Mouse (Mus musculus) spleen, adult 2 months (tissue): ENCODE measurements around the gene Abcb8. TPM values are rescaled to one million over a fixed set of nuclear protein-coding genes. Genes with fewer than 3 reads are reported as not detected.

ENCODE experiments used
- DNase-seq, 2 experiments: peaks; one replicate each; pipeline versions ENCODE4 v3.0.0 to v3.0.0-alpha.2; 2012 to 2021; ENCODE audit warnings: low spot score in 2 of 2, low read depth in 1 of 2
- H3K27ac ChIP-seq: fragments of 200-500 bp; 2 replicates; pipeline ENCODE4 v1.5.1; 2012; ENCODE audit warnings: low read length, inconsistent platforms; ENCODE audit not compliant: insufficient read depth
- H3K27me3 ChIP-seq: fragments of 200-500 bp; 2 replicates; pipeline ENCODE4 v1.6.1; 2012; ENCODE audit warnings: mild to moderate bottlenecking, moderate library complexity, low read length, inconsistent platforms; ENCODE audit not compliant: control insufficient read depth, insufficient read depth
- H3K36me3 ChIP-seq: fragments of 200-500 bp; 2 replicates; pipeline ENCODE4 v1.6.1; 2012; ENCODE audit warnings: mild to moderate bottlenecking, low read length, inconsistent platforms; ENCODE audit not compliant: control insufficient read depth, insufficient read depth
- H3K4me1 ChIP-seq: fragments of 200-500 bp; 2 replicates; pipeline ENCODE4 v1.6.1; 2011; ENCODE audit warnings: inconsistent platforms; ENCODE audit not compliant: control insufficient read depth, insufficient read depth, insufficient read length
- H3K4me3 ChIP-seq: fragments of 200-500 bp; 2 replicates; pipeline ENCODE4 v1.5.1; 2011; ENCODE audit warnings: mild to moderate bottlenecking, inconsistent platforms; ENCODE audit not compliant: insufficient read depth, insufficient read length; ENCODE audit errors: extremely low read depth
- CTCF ChIP-seq: fragments of 200-500 bp; IDR thresholded peaks from 2 replicates; pipeline ENCODE4 v1.5.1; 2011; ENCODE audit warnings: mild to moderate bottlenecking, inconsistent platforms; ENCODE audit not compliant: insufficient read depth, insufficient read length, insufficient replicate concordance; ENCODE audit errors: extremely low read depth
- POLR2A ChIP-seq: fragments of 200-500 bp; IDR thresholded peaks from 2 replicates; pipeline ENCODE4 v1.6.1; 2011; ENCODE audit warnings: low read depth, low read length, inconsistent platforms
- WGBS: fragments of 180-500 bp; shearing (Covaris S2); methylation state at CpG from one replicate; pipeline ENCODE4 v1.1.7; 2018; 5-methylcytosine and 5-hydroxymethylcytosine counted together
- polyA plus RNA-seq: library from polyadenylated mRNA; depleted of rRNA; stranded (reverse); fragments of >200 nt; gene quantifications from 2 replicates; pipeline ENCODE4 v1.2.3, GENCODE M21; 2012

Abcb8 gene
- polyA plus RNA-seq, 1 experiment: 31.3 TPM

- 13% methylated on average over 5 of the region's 5 CpGs for WGBS
- DNase-seq: no peak
- Histone ChIP-seq H3K4me1 (no peaks in the 10 kb centered on the region), H3K36me3 (no peaks in the 10 kb centered on the region), H3K27ac (no peak overlapping the region), H3K27me3 (no peaks in the 10 kb centered on the region), H3K4me3 (no peak overlapping the region)
- TF ChIP-seq CTCF: no peak
- no peak for TF ChIP-seq POLR2A
Observed at GRCm38 (mm10) chr5:24365528-24365927, 27.9 kb upstream of the Abcb8 start.

DNA sequence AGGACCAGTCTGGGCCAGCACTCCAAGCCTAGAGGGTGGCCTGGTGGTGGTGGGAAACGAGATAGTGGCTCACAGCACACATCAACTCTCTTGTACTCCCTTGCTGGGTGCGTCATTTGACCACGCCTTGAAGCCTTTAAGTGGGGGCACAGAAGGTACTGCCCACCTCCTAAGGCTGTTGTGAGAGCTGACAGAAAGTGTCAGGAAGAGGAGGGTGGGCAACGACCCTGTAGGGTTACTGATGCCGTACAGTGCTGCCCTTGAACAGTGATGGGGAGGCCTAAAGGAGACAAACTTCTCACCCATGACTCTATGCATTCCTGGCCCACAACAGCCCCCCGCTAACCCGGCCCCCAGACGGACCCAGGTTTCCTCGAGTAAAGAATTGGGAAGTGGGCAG, 27.0 kb upstream of the Abcb8 start:
- no peaks in the 10 kb centered on the region for H3K27me3 ChIP-seq
- TF ChIP-seq POLR2A (no peak), CTCF (no peak)

GRCm38 (mm10) chr5:24369767-24370166, 23.7 kb upstream of the Abcb8 start:
- TF ChIP-seq POLR2A: no peak
- TF ChIP-seq CTCF: no peak
- H3K27me3 ChIP-seq: no peaks in the 10 kb centered on the region
- H3K4me1 ChIP-seq: no peaks in the 10 kb centered on the region
- WGBS: 92% methylated on average over 9 of the region's 9 CpGs
- DNase-seq: no peak
- no peak overlapping the region for H3K4me3 ChIP-seq
- no peak overlapping the region for H3K27ac ChIP-seq
- H3K36me3 ChIP-seq: no peaks in the 10 kb centered on the region

More for the DNA sequence above, 27.0 kb upstream of the Abcb8 start:
- H3K27ac ChIP-seq: no peak overlapping the region
- no peaks in the 10 kb centered on the region for H3K36me3 ChIP-seq
- H3K4me1 ChIP-seq: no peaks in the 10 kb centered on the region
- no peak overlapping the region for H3K4me3 ChIP-seq
- 72% methylated on average over 9 of the region's 9 CpGs for WGBS
- DNase-seq: no peak

- 92% methylated on average over 5 of the region's 5 CpGs for WGBS
- no peak for DNase-seq
- no peaks in the 10 kb centered on the region for H3K4me1 ChIP-seq
- no peak overlapping the region for H3K4me3 ChIP-seq
- H3K27me3 ChIP-seq: no peaks in the 10 kb centered on the region
- TF ChIP-seq POLR2A (no peak), CTCF (no peak)
- no peak overlapping the region for H3K27ac ChIP-seq
- H3K36me3 ChIP-seq: no peaks in the 10 kb centered on the region
Observed at GRCm38 (mm10) chr5:24373807-24374206, 19.7 kb upstream of the Abcb8 start.

GRCm38 (mm10) chr5:24374216-24374615, 19.2 kb upstream of the Abcb8 start:
- no peaks in the 10 kb centered on the region for H3K4me1 ChIP-seq
- WGBS: 49% methylated on average over 6 of the region's 6 CpGs
- DNase-seq: no peak
- no peak overlapping the region for H3K4me3 ChIP-seq
- H3K36me3 ChIP-seq: no peaks in the 10 kb centered on the region
- TF ChIP-seq POLR2A (no peak), CTCF (no peak)
- H3K27me3 ChIP-seq: no peaks in the 10 kb centered on the region
- H3K27ac ChIP-seq: no peak overlapping the region

- Histone ChIP-seq H3K27ac (no peak overlapping the region), H3K36me3 (no peaks in the 10 kb centered on the region), H3K27me3 (no peaks in the 10 kb centered on the region), H3K4me3 (no peak overlapping the region), H3K4me1 (no peaks in the 10 kb centered on the region)
- TF ChIP-seq CTCF (no peak), POLR2A (no peak)
- no peak for DNase-seq
- 75% methylated on average over 7 of the region's 7 CpGs for WGBS
Observed at GRCm38 (mm10) chr5:24374666-24375328, 18.7 kb upstream of the Abcb8 start.

- Histone ChIP-seq H3K4me1 (no peaks in the 10 kb centered on the region), H3K36me3 (no peaks in the 10 kb centered on the region), H3K4me3 (no peak overlapping the region), H3K27me3 (no peaks in the 10 kb centered on the region), H3K27ac (no peak overlapping the region)
- TF ChIP-seq POLR2A: no peak
- no peak for TF ChIP-seq CTCF
- no peak for DNase-seq
- WGBS: 84% methylated on average over 2 of the region's 2 CpGs
Observed at GRCm38 (mm10) chr5:24378700-24379099, 14.8 kb upstream of the Abcb8 start.
